Mouse (Mus musculus) midbrain, embryonic 10.5 days (tissue): ENCODE data around the gene Pask. TPM values are rescaled to one million over a fixed set of nuclear protein-coding genes. Genes with fewer than 3 reads are reported as not detected.
"Not testable (repeated sequence)": the region's sequence is repeated elsewhere in the genome, so short reads cannot be mapped to it uniquely, and the experiment has no call there.

Experiments used
- DNase-seq: peaks from one replicate; pipeline ENCODE4 v3.0.0-alpha.2; 2017; ENCODE audit warnings: low spot score
- H3K27ac ChIP-seq: fragments of 300-500 bp; sonication (generic); replicated peaks from 2 replicates; pipeline ENCODE4 v1.5.1; 2016; ENCODE audit warnings: mild to moderate bottlenecking
- H3K27me3 ChIP-seq: fragments of 300-500 bp; sonication (generic); 2 replicates; pipeline ENCODE4 v1.6.1; 2016; ENCODE audit warnings: low read depth, mild to moderate bottlenecking; ENCODE audit not compliant: poor library complexity, severe bottlenecking
- H3K36me3 ChIP-seq: fragments of 300-500 bp; sonication (generic); 2 replicates; pipeline ENCODE4 v1.6.1; 2016; ENCODE audit warnings: mild to moderate bottlenecking, moderate library complexity
- H3K4me1 ChIP-seq: fragments of 300-500 bp; sonication (generic); 2 replicates; pipeline ENCODE4 v1.6.1; 2016
- H3K4me3 ChIP-seq: fragments of 300-500 bp; sonication (generic); 2 replicates; pipeline ENCODE4 v1.5.1; 2016; ENCODE audit warnings: mild to moderate bottlenecking, moderate library complexity
- H3K9me3 ChIP-seq: fragments of 300-500 bp; sonication (generic); replicated peaks from 2 replicates; pipeline ENCODE4 v1.6.1; 2016; ENCODE audit warnings: mild to moderate bottlenecking
- WGBS: fragments of 180-500 bp; shearing (Covaris S2); methylation state at CpG from one replicate; pipeline ENCODE4 v1.1.7; 2016; 5-methylcytosine and 5-hydroxymethylcytosine counted together
- polyA plus RNA-seq: library from polyadenylated mRNA; unstranded; fragments of >200 nt; fragmentation: Nextera tagmentation; extraction: Ambion mirVana; gene quantifications from 2 replicates; pipeline ENCODE4 v1.2.1, GENCODE M21; 2016

Pask gene
- polyA plus RNA-seq, 1 experiment from 2014 or later, result 26.9 TPM

GRCm38 (mm10) chr1:93326446-93326845 is 16.8 kb downstream of the Pask start:
- DNase-seq, result no peak
- Histone ChIP-seq H3K4me1 (no peaks in the 10 kb centered on the region), H3K9me3 (no peaks in the 10 kb centered on the region), H3K36me3 (peaks cover 99% of the 10 kb centered on the region), H3K4me3 (no peak overlapping the region), H3K27ac (no peak overlapping the region), H3K27me3 (no peaks in the 10 kb centered on the region)
- WGBS, result 94% methylated on average over 3 of the region's 3 CpGs

DNA sequence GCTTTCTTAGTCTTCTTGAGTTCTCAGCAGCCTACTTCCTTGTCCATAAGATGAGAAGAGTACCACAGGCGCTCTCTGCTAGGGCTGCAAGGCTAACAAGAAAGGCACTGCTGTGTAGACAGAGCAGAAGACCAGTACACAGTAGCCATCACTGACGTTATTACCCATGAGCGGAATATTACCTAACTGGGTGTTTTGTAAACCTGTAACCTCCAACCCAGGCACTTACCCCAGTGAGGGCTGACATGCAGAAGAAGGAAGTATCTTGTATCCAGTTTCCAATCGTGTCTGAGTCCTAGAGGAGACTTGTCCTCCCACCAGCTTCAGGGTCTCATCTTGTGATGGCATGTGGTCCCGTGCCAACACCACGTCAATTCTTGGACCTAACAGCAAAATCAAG is 19.3 kb downstream of the Pask start:
- WGBS, result 91% methylated on average over 6 of the region's 6 CpGs
- no peaks in the 10 kb centered on the region for H3K27me3 ChIP-seq
- no peaks in the 10 kb centered on the region for H3K4me1 ChIP-seq
- H3K36me3 ChIP-seq, result peaks cover 99% of the 10 kb centered on the region
- no peak overlapping the region for H3K4me3 ChIP-seq
- H3K27ac ChIP-seq, result no peak overlapping the region
- H3K9me3 ChIP-seq, result no peaks in the 10 kb centered on the region
- no peak for DNase-seq

GRCm38 (mm10) chr1:93305581-93306337 is 37.5 kb downstream of the Pask start, which contains the start of gene Mterf4:
Mterf4 (minus strand) TSS chr1:93305915.
- 9% methylated on average over 36 of the region's 36 CpGs for WGBS
- peak; percentile 83 for DNase-seq
- peak within 1 kb of the TSS; percentile 85 for H3K27ac ChIP-seq
- peaks cover 69% of the 10 kb centered on the region for H3K36me3 ChIP-seq
- no peaks in the 10 kb centered on the region for H3K9me3 ChIP-seq
- H3K4me1 ChIP-seq, result peaks cover 18% of the 10 kb centered on the region
- H3K27me3 ChIP-seq, result no peaks in the 10 kb centered on the region
- peak within 1 kb of the TSS; percentile 90 for H3K4me3 ChIP-seq

DNA sequence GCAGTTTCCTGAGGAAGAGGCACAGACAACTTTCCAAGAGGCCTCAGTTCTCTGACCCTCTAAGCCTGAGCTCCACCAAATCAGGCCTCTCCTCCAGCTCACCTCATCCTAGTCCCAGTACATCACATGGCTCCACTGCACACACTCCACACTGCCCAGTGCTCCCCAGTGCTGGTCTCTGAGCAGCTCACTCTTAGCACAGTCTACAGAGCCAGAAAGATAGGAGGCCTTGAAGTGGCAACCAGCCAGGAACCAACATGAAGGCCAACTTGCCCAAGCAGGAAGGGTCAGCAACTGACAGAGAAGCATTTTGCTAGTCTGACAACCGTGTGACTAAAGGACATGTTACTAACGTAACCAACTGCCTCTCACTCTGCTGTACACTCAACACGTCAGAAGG is 42.7 kb downstream of the Pask start:
- WGBS, result 91% methylated on average over 3 of the region's 3 CpGs
- Histone ChIP-seq H3K4me3 (no peak overlapping the region), H3K27ac (no peak overlapping the region), H3K27me3 (no peaks in the 10 kb centered on the region), H3K4me1 (peaks cover 14% of the 10 kb centered on the region), H3K36me3 (peaks cover 88% of the 10 kb centered on the region), H3K9me3 (no peaks in the 10 kb centered on the region)
- DNase-seq, result no peak

GRCm38 (mm10) chr1:93299791-93300190 is 43.5 kb downstream of the Pask start:
- DNase-seq, result no peak
- no peak overlapping the region for H3K4me3 ChIP-seq
- no peak overlapping the region for H3K27ac ChIP-seq
- no peaks in the 10 kb centered on the region for H3K9me3 ChIP-seq
- 85% methylated on average over 4 of the region's 4 CpGs for WGBS
- no peaks in the 10 kb centered on the region for H3K27me3 ChIP-seq
- H3K4me1 ChIP-seq, result peaks cover 7% of the 10 kb centered on the region
- H3K36me3 ChIP-seq, result peaks cover 89% of the 10 kb centered on the region

- H3K36me3 ChIP-seq, result peaks cover 36% of the 10 kb centered on the region
- H3K4me3 ChIP-seq, H3K4me1 ChIP-seq, H3K27ac ChIP-seq, H3K9me3 ChIP-seq, DNase-seq, H3K27me3 ChIP-seq: not testable (repeated sequence)
- 85% methylated on average over 3 of the region's 3 CpGs for WGBS
Observed at GRCm38 (mm10) chr1:93294491-93294890, 48.8 kb downstream of the Pask start.

DNA sequence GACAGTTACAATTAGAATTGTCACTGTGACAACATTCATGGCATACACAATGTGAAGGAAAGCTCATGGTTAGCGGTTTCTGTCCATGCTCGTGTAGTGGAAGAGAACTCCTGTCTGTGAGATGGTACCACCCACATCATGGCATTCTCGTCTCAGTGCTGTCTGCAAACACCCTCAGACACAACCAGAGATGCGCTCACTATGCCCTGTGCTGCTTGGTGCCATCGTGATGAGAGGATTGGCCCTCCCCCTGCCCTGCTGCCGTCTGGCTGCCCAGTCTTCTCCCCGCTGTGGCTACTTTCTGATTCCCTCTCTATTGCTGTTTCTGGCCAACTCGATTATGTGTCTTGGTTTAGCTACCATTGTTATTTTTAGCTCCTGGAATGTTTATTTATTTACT is 51.3 kb downstream of the Pask start:
- peaks cover 12% of the 10 kb centered on the region for H3K36me3 ChIP-seq
- H3K27me3 ChIP-seq, result no peaks in the 10 kb centered on the region
- no peak overlapping the region for H3K27ac ChIP-seq
- DNase-seq, result no peak
- no peak overlapping the region for H3K4me3 ChIP-seq
- H3K9me3 ChIP-seq, result no peaks in the 10 kb centered on the region
- WGBS, result 73% methylated on average over 8 of the region's 8 CpGs
- no peaks in the 10 kb centered on the region for H3K4me1 ChIP-seq

- no peak for DNase-seq
- H3K4me1 ChIP-seq, result no peaks in the 10 kb centered on the region
- H3K4me3 ChIP-seq, result no peak overlapping the region
- no peak overlapping the region for H3K27ac ChIP-seq
- peaks cover 7% of the 10 kb centered on the region for H3K36me3 ChIP-seq
- 92% methylated on average over 1 of the region's 1 CpGs for WGBS
- no peaks in the 10 kb centered on the region for H3K9me3 ChIP-seq
- H3K27me3 ChIP-seq, result no peaks in the 10 kb centered on the region
Observed at GRCm38 (mm10) chr1:93291591-93291990, 51.7 kb downstream of the Pask start.

DNA sequence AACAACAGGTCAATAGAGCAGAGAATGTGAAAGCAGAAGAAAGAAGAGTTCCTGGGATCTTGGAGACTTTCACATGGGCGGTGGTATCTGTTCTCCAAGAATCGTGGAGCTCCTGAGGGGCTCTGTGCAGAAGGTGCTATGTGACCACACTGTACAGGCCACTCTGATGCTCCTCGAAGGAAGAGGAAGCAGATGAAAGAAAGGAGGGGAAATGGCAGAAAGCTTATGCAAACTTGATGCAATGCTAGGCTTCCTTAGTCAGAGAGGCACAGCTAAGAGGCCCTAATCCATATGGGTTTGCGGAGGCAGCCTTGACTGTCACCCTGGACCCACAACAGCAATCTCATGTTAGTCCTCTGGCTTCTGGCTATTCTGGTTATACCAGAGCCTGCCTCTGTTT is 52.3 kb downstream of the Pask start:
- H3K9me3 ChIP-seq, result no peaks in the 10 kb centered on the region
- peaks cover 5% of the 10 kb centered on the region for H3K36me3 ChIP-seq
- no peak overlapping the region for H3K27ac ChIP-seq
- H3K4me1 ChIP-seq, result no peaks in the 10 kb centered on the region
- WGBS, result 84% methylated on average over 4 of the region's 4 CpGs
- no peak overlapping the region for H3K4me3 ChIP-seq
- DNase-seq, result no peak
- H3K27me3 ChIP-seq, result no peaks in the 10 kb centered on the region

- no peaks in the 10 kb centered on the region for H3K27me3 ChIP-seq
- no peak for DNase-seq
- 74% methylated on average over 3 of the region's 3 CpGs for WGBS
- no peaks in the 10 kb centered on the region for H3K36me3 ChIP-seq
- H3K27ac ChIP-seq, result no peak overlapping the region
- H3K9me3 ChIP-seq, result no peaks in the 10 kb centered on the region
- H3K4me1 ChIP-seq, result no peaks in the 10 kb centered on the region
- H3K4me3 ChIP-seq, result no peak overlapping the region
Observed at GRCm38 (mm10) chr1:93289678-93290214, 53.5 kb downstream of the Pask start.

DNA sequence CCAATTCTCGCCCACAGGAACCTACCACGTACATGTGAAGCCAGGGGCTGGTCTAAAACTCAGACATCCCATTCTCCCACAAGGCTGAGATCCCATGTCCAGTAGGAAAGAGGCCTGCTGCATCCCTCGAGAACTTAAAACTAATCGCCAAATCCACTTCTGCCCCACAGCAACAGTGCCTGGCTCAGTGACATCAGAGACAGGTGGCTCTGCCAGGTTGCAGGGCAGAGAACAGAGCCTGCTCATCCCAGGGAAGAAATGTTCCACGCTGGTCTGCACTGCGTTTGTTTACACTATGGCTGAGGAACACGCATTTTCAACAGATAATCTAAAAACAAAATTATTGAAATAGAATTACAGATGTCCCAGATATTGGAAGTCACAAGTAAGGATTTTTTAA is 66.2 kb downstream of the Pask start:
- Histone ChIP-seq H3K4me3 (no peak overlapping the region), H3K27me3 (no peaks in the 10 kb centered on the region), H3K4me1 (peaks cover 7% of the 10 kb centered on the region), H3K27ac (no peak overlapping the region), H3K36me3 (no peaks in the 10 kb centered on the region), H3K9me3 (no peaks in the 10 kb centered on the region)
- no peak for DNase-seq
- whole genome bisulfite sequencing, result 83% methylated on average over 7 of the region's 7 CpGs

DNA sequence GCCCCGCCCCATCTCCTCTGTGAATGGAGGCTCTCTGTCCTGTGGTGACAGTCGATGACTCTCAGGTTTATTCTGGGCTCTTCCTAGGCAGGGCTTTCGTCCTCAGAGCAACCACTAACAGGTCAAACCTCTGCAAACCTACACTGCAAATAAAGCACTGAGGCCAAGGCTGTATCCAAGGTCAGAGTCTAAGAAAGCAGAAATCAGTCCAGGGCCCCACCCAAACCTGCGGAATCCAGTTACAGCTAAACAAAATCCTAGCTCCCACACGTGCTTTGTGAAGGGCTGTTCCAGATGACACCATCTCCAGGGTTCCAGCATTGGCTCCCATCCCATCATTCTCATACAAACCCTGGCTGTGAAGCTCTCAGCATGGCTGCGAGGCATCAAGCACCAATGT is 67.7 kb downstream of the Pask start:
- no peak overlapping the region for H3K27ac ChIP-seq
- H3K27me3 ChIP-seq, result no peaks in the 10 kb centered on the region
- peaks cover 7% of the 10 kb centered on the region for H3K4me1 ChIP-seq
- DNase-seq, result no peak
- H3K9me3 ChIP-seq, result no peaks in the 10 kb centered on the region
- H3K36me3 ChIP-seq, result no peaks in the 10 kb centered on the region
- no peak overlapping the region for H3K4me3 ChIP-seq
- WGBS, result 84% methylated on average over 6 of the region's 6 CpGs

GRCm38 (mm10) chr1:93272409-93272821 is 70.9 kb downstream of the Pask start:
- H3K36me3 ChIP-seq, result no peaks in the 10 kb centered on the region
- H3K4me1 ChIP-seq, result peaks cover 7% of the 10 kb centered on the region
- no peak overlapping the region for H3K27ac ChIP-seq
- H3K27me3 ChIP-seq, result no peaks in the 10 kb centered on the region
- peak overlapping the region; percentile 30; the same call in 1 of the 2 replicates for H3K4me3 ChIP-seq
- DNase-seq, result peak; percentile 47
- 6% methylated on average over 15 of the region's 16 CpGs for WGBS
- no peaks in the 10 kb centered on the region for H3K9me3 ChIP-seq
